Mouse (Mus musculus) adrenal gland (tissue): ENCODE measurements at regions not wholly inside any gene's neighbourhood (a gene's known extent, or its start where the extent isn't known, plus 50 kb on each side); places are given as distances from the start of the nearest gene placed in this dataset.

Experiments used
- intact Hi-C: fragments of 180-260 bp; cut with DNase I; formaldehyde crosslinking; loops from one replicate; pipeline ENCODE4 v1.15.1; 2025

DNA sequence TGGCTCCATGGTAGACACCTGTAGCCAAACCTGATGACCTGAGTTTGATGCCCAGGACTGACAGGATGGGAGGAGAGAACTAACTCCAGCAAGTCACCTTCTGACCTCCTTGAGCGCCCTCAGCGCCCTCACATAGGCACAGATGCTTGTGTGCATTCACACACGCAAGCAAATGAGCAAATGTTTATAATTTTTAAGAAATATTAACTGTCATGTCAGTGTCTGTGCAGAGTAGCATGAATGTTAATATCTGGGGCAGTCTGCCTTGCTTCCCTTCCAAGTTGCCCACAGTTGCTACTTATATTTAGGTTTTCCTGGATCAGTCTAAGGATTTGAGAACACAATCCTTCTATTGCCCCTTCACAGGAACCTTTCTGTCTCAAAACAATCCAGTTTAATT is 257.6 kb downstream of the Efnb2 start:
- intact Hi-C loops, result no loop called here

DNA sequence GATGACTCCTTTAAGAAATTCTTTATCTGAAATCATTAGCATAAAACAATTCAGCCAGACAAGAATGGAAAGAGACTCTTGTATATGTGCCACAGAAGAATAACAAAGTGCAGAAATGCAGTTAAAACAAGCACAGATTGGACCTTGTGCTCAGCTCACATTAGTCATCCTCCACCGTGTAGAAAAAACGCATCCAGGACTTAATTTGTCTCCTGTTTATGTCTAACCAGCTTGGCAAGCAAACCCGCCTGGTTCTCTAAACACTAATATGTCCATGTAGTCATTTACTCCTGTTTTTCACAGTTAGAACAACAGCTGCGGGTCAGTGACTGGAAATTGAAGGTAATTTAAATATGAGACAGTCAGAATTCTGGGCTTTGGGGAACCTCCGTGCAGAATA is 268.7 kb downstream of the Efnb2 start:
- intact Hi-C loops, result no loop called here

DNA sequence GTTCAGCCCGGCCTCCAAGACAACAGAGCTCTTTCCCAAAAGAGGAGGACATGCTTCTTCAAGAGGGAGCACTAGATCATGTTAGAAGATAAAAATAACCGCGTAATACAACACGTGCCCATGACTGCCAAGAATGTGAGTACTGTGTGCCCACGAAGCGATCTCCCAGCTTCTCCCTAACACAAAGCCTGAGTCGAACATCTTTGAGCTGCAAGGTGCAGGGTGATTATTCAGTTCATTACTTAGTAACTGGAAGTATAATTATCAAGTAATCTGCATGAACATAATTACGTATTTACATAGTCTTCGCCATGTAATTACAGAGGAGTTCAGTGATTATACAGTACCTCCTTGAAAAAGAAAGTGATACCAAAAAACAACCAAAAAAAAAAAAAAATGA is 269.7 kb downstream of the Efnb2 start:
- intact Hi-C loops, result no loop called here

DNA sequence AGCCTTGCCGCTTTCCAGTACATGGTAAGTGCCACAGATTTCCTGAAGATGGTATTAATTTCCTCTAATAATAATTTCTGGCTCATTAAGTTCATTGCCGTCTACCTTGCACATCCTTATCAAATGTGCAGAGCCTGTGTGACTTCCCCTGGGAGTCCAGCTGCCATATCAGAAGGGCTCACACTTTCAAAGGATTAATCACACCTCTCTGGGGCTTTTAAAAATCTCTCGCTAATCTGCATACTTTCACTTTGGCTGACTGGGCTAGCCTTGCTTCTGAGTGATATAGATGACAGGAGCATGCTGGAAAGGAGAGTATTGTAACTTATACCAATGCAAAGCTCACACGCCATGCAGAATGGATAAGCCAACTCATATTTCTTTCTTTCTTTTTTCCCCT is 282.8 kb downstream of the Efnb2 start:
- intact Hi-C loops, result no loop called here

DNA sequence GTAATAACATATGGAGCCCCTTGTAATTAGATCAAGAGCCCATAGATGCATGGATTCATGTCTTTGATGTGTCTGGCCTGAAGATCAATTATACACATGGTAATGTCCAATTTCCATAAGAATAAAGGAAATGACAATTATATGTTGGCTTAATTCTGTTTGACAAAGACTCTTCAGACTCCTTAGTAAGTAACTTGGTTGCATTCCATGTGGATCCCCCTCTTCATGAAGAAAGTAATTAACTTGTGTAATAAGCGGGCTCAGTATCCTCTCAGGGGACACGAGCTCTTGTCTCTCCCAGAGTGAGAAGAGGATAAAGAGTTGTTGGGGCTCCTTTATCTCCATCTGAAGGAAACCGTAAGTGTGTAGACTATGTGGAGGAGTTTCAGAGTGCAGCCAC is 284.3 kb downstream of the Efnb2 start:
- intact Hi-C loops, result no loop called here

DNA sequence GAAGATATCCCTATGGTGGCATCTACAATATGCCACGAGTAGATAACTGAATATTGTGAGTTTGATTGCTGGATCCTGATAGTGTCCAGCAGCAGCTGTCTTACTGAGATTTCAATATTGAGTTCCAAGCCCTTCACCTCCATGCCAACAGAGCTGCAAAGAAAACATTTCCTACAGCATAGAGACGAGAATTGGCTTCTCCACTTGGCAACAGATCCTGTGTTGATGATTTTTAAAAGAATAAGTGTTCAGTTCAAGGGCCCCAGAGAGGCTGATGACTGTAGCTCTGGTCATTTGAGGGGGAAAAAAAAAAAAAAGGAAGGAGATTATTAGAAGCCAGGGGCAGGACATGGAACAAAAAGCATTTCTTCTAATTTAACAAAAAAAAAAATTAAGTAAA is 284.7 kb downstream of the Efnb2 start:
- intact Hi-C loops, result no loop called here

DNA sequence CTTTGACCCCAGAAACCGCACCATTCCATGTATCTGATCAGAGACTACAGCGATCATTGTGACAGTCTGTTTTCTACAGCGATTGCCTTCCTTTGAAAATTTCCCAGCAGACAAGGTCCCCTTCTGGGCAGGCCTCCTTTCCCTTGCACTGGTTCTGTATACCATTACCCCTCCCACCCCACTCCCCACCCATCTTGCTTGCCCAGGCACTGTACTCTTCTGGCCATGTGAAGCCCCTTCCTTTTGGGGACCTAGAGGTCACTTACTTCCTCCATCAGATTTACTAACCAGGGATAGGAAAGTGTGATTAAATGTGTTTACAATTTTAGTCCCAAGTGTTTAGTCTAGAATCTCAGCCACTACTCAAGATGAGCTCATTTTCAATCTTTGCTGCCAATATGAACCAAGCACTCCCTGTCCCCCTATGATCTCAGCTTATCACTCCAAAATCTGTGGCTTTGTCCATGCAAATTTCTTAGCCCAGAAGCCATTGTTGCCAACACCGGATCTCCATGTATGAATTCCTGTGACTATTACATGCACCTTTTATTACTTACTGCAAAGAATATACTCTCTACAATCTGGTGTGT is 293.7 kb downstream of the Efnb2 start:
- intact Hi-C loops, result no loop called here

DNA sequence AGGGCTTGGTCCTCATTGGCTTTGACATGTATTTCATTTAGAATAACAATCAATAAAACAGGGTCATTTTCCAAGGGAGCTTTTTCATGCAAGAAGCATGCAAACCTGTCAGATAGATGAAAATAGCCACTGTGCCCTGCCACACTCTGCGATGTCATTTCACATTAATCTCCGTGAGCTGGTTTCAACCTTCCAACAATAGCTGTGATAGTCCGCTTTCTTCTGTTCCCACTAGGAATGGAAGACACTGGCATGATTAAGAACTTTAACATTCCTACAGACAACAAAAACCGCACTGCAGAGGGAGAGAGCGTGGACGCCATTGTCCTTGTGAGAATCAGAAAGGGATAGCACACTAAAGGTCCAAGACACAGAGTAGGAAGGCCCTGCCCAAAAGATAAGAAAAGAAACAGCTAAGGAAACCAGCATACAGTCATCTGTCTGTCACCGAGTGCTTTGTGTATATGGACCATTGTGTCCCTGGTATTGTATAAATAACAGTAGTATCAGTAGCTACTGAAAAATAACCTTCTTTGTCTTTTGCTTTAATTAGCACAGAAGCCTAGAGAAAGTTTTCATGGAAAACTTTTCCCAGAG is 299.0 kb downstream of the Efnb2 start:
- intact Hi-C loops, result no loop called here

DNA sequence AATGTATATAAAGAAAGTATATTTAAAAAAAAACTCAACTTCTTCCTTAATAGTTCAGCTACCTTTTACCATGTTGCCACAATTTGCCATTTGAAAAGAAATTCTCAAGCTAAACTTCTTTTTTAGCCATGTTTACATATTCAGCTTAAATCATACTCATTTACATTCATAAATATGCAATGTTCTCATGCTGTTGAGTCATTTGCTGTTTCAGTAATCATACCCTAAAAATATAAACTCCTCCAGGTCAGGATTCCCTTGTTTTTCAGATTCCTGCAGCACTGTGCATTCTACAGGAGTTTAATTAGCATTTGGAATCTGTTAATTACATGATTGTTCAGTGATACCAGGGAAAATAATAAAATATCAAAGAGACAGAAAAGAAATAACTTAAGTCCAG is 300.5 kb downstream of the Efnb2 start:
- intact Hi-C loops, result no loop called here

DNA sequence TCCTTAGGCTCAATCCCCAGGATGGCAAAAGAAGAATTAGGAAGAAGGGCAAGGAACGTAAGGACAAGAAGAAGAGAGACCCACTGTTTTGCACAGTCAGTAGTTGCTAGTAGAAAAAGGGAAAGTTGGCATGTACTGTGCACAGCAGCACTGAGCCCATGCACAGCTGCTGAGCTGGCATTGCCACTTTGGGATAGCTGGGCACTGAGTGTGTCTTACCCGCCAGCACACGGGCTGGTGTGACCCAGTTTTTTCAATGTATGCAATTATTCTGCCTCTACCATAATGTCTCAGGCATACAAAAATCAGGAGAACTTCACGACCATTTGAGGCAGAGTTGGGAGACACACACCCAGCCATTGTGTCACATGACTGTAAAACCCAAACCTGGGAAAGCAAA is 306.1 kb downstream of the Efnb2 start:
- intact Hi-C loops, result no loop called here

DNA sequence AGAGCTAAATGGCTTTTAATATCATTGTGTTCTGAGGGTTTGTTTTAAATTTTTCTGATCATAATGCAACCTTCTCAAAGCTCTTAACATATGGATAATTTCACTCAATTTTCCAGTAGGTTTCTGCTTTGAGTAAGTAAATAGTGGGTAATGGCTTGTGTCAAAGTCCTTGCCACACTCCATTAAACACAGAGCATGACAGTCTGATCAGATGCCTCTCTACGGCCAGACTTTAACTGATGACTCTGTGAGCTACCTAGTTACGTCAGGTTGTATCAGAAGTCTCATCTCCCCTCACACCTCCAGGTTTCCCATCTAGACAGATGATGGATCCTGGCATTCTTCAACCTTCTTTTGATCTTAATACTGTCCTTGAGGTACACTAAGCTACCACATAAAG is 316.4 kb downstream of the Efnb2 start:
- intact Hi-C loops, result no loop called here

DNA sequence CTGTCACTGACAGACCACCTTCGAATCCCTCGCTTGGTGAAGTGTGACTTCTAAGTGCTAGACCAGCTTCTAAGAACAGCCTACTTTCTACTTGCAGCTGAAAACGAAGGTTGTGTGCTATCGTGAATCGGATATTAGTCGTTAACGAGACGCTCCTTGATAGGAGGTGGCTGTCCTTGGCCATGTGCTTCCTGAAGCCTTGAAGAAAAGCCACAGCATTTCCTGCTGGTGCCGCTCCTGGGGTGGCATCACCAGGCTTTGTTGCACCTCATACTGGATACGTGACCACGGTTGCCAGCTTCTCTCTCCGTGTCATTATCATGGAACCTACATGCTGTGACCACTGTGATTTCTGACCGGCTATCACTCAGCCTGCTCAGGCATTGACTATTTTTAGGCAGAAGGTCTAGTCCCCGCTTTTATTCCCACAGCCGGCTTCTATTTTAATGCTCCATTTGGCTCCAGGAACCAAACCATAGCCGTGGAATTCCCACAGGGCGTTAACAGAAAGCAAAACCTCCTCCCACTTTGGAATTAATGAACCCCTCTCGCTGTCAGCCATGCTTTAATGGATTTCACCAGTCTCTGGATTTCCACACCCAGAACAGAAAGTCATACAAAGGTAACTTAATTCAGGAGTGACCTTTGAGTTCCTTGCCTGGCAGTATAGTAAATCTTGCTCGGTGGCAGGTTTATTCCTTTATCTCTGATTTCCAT is 325.6 kb downstream of the Efnb2 start:
- intact Hi-C loops, result no loop called here

DNA sequence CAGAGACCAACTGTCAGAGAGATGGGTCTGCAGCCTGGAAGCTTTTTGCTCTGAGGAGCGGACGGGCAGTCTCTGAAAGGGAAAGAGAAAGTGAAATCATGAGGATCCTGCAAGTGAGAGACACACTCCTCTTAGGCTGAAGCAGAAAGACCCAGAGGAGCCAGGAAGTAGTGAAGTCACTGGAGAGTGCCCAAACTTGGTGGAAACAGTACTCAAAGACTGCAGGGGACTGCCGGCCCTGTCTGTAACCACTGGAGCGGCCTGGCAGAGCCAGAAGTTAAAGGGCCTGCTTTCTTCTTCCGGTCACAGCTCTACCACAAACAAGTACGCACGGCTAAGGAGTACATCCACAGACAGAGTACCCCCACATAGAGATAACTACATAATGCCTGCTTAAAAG is 326.5 kb downstream of the Efnb2 start:
- intact Hi-C loops, result no loop called here

DNA sequence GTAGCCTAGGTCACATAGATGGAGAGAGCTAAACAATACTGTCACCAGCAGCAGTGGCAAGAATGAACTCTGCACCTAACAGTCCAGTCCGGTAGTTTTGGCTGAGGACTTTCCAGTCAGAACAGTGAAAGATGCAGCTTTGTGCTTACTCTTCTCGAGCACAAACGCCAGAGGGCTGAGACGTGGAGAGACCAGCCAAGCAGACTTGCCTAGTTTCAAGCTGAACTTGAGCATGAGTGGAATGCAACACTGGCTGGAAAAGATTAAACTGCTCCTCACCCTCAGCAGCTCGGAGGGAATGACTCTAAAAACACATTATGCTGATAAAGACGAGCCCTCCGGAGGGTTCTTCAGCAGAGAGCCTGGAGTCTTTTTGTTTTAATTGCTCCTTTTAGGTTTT is 329.8 kb downstream of the Efnb2 start:
- intact Hi-C loops, result no loop called here

DNA sequence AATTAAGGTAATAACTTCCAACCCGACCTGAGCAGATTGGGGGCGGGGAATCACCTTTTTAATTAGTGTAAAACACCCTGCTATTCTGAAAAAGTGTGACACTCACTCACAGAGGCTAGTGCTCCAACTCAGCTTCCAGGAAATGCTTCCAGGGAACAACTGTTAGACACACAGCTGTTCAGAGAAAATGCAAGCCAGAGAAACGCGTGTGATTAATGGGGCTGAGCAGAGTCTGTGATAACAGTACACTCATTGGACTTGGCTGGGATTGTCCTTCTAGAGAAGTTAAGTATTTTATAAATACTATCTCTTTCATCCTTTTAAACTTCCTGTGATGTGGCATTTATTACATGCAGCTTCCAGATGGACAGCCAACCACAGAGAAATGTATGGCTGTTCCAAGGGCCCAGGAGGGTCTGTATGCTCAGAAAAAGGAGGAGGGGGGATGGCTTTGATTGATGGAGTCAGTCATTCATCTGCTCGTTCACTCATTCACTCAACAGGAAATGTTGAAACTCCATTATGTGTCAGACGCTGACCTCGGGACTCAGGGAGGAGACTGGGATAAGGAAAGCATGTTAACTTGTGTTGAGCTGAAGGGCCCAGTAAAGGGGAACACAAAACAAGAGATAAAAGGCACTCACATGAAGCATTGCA is 332.9 kb downstream of the Efnb2 start:
- intact Hi-C loops, result loop anchor here (10.0 kb wide), 1 partner anchor 157 kb away; no protein-coding TSS in a partner anchor

DNA sequence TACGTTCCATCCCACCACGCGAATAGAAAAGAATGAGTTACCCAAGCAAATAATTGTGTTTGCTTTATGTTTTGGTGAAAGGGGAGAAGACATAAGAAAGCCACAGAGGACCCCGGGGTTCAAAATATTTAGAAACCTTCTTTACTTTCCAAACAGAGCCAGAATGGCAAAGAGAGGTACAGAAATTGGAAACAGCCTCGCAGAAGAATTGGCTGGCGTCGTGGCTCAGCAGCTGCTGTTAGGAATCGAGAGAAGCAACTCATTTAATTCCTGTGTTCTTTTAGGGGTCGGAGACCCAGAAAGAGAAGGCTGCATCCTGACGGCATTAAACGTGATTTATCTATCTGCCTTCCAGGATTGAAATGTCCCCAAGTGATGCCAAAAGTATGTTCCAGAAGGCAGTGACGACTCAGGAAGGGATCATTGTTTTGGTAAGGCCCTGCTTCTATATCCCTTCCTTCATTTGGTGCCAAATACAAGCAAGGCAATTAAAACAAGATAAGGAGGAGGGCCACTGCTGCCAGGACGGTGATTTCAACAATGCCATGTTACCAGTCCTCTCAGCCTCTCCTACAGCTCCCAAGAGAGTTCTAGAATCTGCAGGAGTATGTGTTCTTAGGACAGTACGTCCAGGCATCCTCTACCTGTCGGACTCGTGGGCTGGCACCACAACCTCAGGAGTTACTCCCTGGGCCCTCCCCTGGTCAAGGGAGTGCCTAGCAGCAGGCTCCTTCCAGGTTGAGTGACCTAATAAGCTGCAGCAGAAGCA is 334.8 kb downstream of the Efnb2 start:
- intact Hi-C loops, result loop anchor here (10.0 kb wide), 1 partner anchor 159 kb away; no protein-coding TSS in a partner anchor

DNA sequence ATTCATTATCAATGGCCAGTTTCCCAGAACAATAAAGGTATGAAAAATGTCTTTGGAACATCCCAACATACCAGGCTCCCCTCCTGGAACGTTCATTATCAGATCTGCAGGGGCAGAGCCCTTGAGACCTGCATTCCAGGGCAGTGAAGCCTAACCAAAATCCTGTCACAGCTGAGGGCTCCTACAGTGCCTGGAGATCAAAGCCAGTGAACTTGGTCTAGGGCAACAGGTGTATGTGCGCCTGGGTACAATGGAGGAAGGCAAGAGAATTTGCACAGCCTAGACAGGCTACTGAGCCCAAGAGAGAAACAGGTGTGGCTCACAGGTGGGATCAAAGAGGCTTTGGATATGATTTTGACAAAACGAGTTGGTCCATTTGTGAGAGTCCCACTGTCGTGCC is 335.6 kb downstream of the Efnb2 start:
- intact Hi-C loops, result loop anchor here (10.0 kb wide), 1 partner anchor 159 kb away; no protein-coding TSS in a partner anchor

DNA sequence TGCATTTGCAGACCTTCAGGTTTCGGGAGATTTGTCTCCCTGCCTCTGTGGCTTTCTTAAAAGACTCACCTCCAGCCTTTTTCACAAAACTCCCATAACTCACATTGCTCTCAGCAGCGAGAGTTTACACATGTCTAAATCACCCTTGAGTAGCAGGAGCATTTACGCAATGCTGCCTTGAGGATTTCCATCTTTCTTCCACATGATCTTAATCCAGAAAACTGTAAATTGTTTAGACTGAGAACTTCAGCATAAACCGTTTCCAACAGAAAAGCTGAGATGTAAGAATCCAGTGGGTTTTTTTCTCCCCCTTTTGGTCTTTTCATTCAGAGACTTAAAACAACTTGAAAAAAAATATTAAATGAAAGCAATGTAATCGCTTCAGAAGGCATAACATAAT is 336.5 kb downstream of the Efnb2 start:
- intact Hi-C loops, result loop anchor here (10.0 kb wide), 1 partner anchor 160 kb away; no protein-coding TSS in a partner anchor

DNA sequence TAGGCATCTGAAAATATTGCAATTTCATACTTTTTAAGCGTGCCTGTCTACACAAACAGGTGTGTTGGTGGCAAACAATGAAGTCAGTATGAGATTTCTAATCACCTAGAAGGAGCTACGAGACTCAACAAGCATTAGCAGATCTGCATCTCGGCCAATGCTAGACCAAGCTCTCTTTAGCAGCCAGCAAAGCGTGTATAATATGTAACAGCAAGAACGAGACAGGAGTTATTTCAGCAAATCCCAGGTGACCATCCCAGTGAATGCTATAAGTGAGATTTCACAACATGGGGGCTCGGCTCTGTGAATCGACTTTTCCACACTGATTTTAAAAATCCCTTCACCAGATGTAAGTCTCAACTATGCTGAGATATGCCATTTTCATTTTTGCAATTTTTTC is 352.8 kb downstream of the Efnb2 start:
- intact Hi-C loops, result no loop called here

DNA sequence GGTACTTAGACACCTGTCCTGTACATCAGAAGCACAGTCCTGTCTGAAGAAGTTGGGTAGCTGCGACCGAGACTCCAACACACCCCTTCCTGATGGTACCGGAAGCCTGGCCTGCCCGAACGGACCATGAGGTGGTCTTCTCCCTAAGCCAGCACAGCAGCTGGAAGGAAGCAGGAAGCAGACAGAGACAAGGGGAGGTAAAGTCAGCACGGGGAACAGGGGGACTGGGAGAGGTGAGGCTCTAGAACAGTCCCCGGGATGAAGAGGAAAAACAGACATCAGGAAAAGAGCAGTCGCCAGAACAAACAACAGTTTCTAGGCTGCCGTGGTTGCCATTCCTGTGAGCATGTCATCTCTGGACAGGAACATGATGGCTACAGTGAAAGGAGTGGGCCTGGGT is 353.6 kb downstream of the Efnb2 start:
- intact Hi-C loops, result no loop called here

DNA sequence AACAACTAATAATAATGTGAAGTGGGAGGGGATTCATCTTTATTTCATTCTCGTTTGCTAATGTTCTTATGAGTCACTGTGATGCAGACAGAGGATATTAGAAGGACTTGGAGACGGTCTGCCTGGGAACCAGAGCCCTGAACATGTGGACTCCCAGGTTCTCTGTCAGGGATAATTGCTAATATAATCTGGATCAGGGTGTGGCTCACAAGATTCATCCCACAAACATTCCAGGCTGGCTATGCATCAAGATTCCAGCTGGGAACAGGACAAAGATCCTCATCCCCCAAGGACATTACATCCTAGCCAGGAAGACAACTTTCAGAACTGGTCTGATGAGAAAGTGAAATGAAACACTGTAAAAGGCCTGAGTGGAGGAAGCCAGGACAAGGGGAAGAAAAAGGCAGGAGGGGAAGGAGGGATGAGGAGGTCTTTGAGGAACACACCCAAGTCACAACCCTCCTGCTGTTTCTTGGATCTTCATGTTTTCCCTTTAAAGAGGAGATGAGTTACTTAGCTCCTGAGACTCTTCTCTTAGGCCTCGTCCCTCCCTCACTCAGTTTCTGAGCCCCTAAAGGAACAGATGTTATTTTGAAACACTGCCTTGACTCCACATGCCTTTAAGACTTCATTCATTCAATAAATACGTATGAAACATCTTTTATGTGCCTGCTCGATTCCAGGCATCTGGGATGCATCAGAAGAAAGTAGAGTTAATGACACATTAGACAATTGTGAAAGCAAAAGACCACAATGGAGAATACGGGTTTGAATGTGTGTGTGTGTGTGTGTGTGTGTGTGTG is 360.9 kb downstream of the Efnb2 start:
- intact Hi-C loops, result no loop called here
